Mouse (Mus musculus) embryonic stem cell, embryonic (primary cell): ENCODE results near the gene Gkn3.

Experiments
- CTCF ChIA-PET, 4 experiments: fragments of 300-600 bp in 2 of 4; fragments of 350-600 bp in 2 of 4; sonication (Branson Sonifier 250); formaldehyde crosslinking; loops; one replicate each; lab custom pipeline; 2022; ENCODE audit warnings: inconsistent platforms in 2 of 4; lab: Charles Lee
- POLR2A ChIA-PET, 4 experiments: fragments of 300-600 bp in 2 of 4; fragments of 350-600 bp in 2 of 4; sonication (Branson Sonifier 250); formaldehyde crosslinking; loops; one replicate each; lab custom pipeline; 2022; ENCODE audit warnings: antibody characterized with exemption in 4 of 4, inconsistent platforms in 1 of 4; lab: Charles Lee

The Gkn3 gene

DNA sequence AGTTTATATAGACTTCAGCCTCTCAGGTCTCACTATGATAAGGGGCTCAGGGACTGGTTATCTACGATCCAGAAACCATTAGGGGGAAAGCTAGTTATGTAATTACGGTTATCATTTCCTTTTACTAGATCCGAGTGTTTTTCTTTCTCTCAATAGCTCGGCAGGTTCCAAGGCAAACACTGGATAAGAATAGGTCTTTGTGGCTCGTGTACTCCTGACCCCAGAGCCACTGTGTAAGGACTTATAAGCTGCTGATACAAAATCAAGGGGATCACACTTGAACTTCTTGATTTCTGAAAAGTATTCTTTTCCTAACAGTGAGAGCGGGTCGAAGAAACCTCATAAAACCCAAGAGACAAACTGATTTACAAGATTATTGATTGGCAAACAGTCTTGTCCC is at the start of gene Gkn3:
Gkn3 (minus strand) TSS at position 59 of the 400 bp plus-strand sequence.
- ChIA-PET CTCF (interaction anchor here in 2 of 4 experiments (1.4 to 2.2 kb wide), 2 partner anchors 288 kb away, joined by 4 to 7 read pairs; no protein-coding TSS in a partner anchor), POLR2A (interaction anchor here in 1 of 4 experiments (1.2 kb wide), 1 partner anchor 24 kb away, joined by 3 read pairs; no protein-coding TSS in a partner anchor)

DNA sequence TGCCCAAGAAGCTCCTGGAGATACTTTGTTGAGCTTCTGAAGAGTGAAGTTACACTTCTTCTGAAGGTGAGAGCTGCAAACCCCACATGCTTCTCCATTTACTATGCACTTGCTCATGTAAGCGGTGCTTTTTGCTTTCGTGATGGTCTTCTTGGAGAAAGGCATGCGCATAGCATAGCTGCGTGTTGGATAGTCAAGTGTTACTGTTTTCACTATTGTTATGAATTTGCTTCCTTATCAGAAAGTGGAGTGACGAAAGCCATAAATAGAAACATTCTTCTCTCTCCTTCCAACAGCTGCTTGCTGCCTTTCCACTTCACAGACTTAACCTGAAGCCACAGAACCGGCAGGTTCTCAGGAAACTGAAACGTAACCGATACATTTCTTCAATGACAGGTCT is 48.0 kb upstream of the Gkn3 start:
- ChIA-PET CTCF (interaction anchor here in 2 of 4 experiments (0.5 to 1.8 kb wide), 4 partner anchors 14 to 315 kb away, joined by 3 to 6 read pairs (median 4); no protein-coding TSS in a partner anchor), POLR2A (interaction anchor here in 2 of 4 experiments (0.6 to 0.8 kb wide), 3 partner anchors 10 to 96 kb away, joined by 3 to 5 read pairs (median 4); no protein-coding TSS in a partner anchor)

DNA sequence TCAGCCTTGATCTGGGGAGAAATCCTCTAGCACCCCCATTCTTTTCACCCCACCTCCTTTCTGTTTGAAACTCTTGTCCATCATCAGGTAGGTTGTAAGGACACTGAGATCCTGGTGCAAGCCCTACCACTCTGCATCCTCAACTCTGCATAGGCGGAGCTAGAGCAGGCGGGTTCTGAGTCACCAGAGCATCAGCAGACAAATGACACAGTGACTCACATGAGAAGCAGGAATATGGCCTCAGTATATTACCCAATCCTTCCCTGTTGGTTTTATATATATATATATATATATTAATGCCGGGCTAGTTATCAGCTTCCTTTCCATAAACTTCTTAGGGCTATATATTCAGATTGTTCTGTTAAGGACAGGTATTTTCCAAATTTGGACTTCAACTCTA is 47.1 kb upstream of the Gkn3 start:
- POLR2A ChIA-PET: no interaction called here
- CTCF ChIA-PET: interaction anchor here in 2 of 4 experiments (1.3 to 1.8 kb wide), 2 partner anchors 15 to 30 kb away, joined by 3 to 6 read pairs; no protein-coding TSS in a partner anchor

DNA sequence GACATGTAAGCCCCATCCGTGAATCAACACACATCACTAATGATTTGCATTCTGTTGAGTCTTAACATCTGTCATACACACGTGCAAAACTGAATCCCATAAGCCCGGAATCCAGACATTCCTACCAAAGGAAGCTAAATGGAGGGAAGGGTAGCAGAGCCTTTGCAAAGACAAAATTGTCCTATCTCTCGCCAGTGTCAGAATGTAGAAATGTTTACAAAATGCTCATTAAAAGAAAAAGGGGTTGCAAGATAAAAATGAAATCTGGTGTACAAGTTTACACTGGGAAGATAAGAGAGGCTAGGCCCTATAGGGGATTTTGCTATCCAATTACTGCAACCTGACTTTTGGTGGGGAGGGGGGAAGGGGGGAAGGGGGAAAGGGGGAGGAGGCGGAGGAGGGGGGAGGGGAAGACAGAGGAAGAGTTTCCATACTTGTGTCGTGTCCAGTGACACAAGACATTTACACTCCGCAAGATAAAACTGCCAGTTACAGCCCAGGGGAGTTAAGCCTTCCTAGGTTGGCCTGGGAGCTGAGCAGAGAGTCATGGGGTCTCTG is 39.8 kb upstream of the Gkn3 start, which contains the start of gene Bmp10:
Bmp10 (plus strand) TSS at position 508 of the 558 bp plus-strand sequence.
- POLR2A ChIA-PET: no interaction called here
- CTCF ChIA-PET: no interaction called here

DNA sequence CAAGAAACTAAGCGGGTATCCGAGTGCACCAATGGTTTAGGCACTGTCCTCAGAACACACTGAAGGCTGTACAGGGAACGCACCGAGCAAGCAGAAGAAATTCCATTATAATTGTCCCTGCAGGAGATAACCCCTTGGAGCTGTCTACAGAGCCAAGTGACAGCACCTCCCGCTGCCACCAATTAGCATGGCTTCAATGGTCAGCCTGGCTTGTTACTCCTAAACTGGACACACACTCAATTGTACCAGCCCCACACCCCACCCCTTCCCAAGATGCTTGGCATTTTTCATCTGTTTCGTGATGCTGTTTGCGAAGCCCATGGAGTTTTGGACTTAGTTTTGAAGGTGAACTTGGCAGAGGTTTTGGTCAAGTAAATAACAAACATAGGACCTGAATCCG is 38.9 kb upstream of the Gkn3 start:
- CTCF ChIA-PET: interaction anchor here in 2 of 4 experiments (1.1 to 1.8 kb wide), 2 partner anchors 23 to 39 kb away, joined by 3 to 5 read pairs; no protein-coding TSS in a partner anchor
- POLR2A ChIA-PET: no interaction called here

DNA sequence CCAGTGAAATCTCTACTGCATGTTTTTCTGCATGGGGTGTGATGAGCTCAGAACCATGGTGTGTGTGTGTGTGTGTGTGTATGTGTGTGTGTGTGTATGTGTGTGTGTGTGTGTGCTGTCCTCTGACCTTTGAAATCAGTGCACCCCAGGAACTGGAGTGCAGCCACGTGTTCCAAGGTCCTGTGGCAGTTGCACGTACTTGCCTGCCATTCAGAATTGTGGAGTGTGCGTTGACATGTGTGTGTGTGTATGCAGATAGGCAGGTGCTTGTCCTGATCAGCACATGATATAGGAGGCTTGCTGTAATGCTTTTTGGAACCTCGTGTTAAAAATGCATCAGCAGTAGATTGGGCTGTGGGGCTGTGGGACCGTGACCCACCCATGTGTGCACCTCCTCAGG is 38.2 kb upstream of the Gkn3 start:
- ChIA-PET CTCF (interaction anchor here (0.5 to 1.8 kb wide), 5 partner anchors 24 to 871 kb away, joined by 3 to 5 read pairs (median 3); no protein-coding TSS in a partner anchor), POLR2A (interaction anchor here in 1 of 4 experiments (0.6 kb wide), 1 partner anchor 85 kb away, joined by 3 read pairs; no protein-coding TSS in a partner anchor)

DNA sequence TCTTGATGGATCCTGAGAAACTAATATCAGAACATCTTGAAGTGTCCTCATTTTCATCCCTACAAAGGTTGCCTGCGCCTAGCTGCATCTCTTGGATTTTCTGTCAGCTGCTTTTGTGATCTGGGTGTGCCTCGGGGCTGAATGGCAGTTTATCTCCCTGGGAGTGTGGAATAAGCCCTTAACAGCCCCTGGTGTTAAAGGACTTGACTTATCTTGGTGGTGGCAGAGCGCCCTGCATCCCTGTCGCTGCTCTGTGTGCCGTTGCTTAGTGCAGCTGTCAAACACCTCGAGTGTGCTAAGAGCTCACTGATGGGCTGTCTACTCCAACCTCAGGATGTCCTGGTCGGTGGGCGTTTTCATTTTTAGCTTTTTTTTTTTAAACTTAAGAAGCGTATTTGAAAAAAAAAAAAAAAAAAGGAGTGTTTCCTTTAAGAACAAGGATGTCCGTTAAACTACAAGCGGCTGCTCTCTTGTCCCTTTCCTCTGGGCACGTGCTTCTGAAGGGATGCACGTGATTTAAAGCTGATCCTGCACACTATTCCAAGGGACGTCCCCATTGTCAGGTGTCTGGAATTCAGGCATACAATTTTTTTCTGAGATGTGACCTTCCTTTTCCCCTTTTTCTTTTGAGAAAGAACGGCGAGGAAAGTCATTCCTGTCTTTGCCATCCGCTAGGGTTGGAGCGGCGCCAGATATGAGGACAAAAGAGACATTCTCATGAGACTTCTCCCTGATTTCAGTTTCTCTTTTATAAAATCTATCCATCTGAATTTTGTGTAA is 35.5 kb upstream of the Gkn3 start:
- ChIA-PET POLR2A (interaction anchor here in 3 of 4 experiments (0.7 to 1.3 kb wide), 4 partner anchors 42 to 308 kb away, joined by 3 to 7 read pairs (median 4); no protein-coding TSS in a partner anchor), CTCF (interaction anchor here in 2 of 4 experiments (0.6 to 0.8 kb wide), 3 partner anchors 15 to 245 kb away, joined by 3 to 4 read pairs (median 3); no protein-coding TSS in a partner anchor)

DNA sequence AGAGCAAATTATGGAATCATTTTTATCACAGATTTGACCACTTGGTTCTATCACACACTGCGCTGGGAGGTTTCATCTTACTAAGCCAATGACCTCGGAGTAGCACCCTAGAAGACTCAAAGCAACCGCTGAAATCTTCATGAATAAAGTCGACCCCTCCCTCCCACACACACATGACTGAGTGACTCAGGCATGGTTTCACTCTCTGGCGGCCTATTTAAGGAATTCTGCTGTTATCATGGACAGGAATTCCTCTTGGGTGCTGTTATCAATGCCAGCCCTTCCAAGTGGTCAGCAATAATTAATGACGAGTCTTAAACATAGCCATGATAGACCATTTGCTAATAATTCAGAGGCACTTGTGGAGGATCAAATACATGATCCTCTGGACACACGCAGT is 33.6 kb upstream of the Gkn3 start:
- POLR2A ChIA-PET: no interaction called here
- CTCF ChIA-PET: no interaction called here

DNA sequence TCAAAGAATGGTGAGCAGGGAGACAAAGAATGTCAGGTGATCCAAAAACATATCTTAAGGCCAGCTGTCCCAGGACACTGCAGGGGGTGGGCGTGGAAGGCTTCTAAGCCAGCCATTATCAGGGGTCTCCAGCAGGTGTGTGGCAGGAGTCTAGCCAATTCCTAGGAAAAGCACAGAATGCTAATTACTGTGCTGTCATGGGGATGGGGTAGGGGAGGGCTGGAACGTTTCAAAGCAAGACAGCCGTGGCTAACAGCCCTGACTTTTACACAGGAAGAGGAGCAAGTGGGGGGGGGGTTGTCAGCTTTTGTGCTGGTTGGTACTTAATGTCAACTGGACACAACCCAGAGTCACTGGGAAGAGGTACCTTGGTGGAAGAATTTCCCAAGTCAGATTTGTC is 23.3 kb upstream of the Gkn3 start:
- ChIA-PET POLR2A (interaction anchor here in 1 of 4 experiments (0.7 kb wide), 1 partner anchor 412 kb away, joined by 12 read pairs; no protein-coding TSS in a partner anchor), CTCF (interaction anchor here in 1 of 4 experiments (0.7 kb wide), 1 partner anchor 25 kb away, joined by 4 read pairs; no protein-coding TSS in a partner anchor)

DNA sequence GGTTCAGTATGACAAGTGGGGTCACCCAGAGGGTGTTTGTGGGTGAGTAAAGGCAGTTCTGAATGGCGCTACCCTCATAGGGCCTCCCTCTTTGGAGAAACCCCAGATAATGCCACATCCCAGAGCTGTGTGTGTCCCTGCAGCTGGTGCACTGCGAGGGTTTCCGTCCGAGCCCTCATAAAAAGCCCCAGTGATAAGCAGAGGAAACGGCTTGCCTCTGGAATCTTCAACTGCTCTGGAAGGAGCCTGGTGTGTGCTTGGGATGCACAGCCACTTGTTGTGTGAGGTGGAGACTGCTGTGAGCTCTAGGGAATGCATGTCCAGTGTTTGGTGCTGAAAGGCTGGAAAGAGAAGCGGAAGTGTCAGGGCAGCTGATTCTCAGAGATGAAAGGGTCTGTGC is 12.7 kb upstream of the Gkn3 start:
- ChIA-PET CTCF (interaction anchor here in 1 of 4 experiments (1.9 kb wide), 1 partner anchor 8 kb away, joined by 7 read pairs; no protein-coding TSS in a partner anchor), POLR2A (interaction anchor here in 1 of 4 experiments (1.0 kb wide), 1 partner anchor 12 kb away, joined by 3 read pairs; no protein-coding TSS in a partner anchor)

DNA sequence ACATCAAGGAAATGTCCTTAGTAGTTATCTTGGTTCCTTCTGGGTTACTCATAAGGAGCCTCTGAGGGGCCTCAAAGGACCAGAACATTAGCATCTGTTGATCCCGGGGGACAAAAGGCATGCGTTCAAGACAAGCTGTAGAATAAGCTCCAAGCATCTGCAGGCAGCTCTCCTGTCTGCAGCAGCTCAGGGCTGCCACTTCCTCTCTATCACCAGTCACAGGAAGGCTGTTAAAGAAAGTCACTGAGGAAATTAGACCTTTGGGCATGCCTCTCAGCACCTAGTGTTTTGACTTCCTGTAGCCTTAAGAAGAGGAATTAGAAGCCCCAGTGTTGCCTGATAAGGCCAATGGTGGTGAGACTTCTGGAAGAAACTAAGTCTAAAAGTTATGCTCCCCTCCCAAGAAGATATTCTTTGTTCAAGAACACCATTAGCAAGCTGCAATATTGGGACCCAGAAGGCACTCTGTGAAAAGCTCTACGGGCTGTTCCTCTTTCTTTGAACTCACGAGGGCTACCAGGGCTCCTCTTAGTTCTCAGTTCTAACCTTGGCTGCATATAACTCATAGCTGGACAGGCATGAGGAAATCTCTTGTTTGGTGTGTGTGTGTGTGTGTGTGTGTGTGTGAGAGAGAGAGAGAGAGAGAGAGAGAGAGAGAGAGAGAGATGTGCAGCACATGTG is 11.3 kb upstream of the Gkn3 start:
- ChIA-PET CTCF (interaction anchor here (0.6 to 1.9 kb wide), 15 partner anchors 10 to 673 kb away, joined by 3 to 11 read pairs (median 3); no protein-coding TSS in a partner anchor), POLR2A (no interaction called here)

DNA sequence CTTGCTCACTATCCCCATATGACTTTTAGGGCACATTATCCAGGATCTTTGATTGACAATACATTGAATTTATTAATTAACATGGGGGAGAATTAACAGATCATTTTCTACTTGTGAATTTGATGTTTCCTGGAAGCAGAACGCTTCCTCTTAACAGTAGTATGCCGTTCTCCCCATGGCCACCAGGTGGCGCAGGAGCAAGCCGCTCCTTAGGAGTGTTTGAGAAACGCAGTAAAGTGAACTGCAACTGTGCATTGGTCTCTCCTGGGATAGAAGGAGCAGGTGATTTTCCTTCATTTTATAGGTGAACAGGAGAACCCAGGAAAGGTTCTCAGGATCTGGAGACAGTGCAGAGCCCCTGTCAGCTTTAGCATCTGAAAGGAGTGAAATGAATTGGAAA is 10.4 kb upstream of the Gkn3 start:
- POLR2A ChIA-PET: no interaction called here
- CTCF ChIA-PET: interaction anchor here (0.7 to 1.6 kb wide), 13 partner anchors 10 to 1748 kb away, joined by 3 to 11 read pairs (median 4); no protein-coding TSS in a partner anchor

DNA sequence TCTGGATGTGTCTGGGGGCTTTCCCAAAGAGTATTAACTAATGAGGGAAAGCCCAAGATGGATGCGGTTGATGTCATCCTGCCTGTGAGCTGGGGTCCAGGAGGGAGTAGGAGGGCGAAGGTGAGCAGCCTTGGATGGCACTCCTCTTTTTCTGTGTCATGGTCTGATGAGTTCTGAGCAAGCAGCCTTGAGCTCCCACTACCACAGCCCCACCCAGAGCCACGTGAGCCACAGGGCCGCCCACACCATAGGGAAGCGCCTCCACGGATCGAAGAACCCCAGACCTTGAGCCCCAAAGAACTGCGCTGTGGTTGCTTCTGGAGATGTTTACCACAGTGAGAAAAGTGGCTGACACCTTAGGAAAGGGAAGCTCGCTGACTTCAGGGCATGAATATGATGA is 6.0 kb upstream of the Gkn3 start:
- ChIA-PET CTCF (interaction anchor here in 3 of 4 experiments (0.7 to 1.9 kb wide), 6 partner anchors 11 to 294 kb away, joined by 3 to 9 read pairs (median 4); partner anchors contain the start of gene Antxr1 (in 1 of the 3)), POLR2A (interaction anchor here in 2 of 4 experiments (0.6 to 1.3 kb wide), 7 partner anchors 10 to 495 kb away, joined by 3 to 5 read pairs (median 4); partner anchors contain the start of gene Aplf (in 1 of the 2))

DNA sequence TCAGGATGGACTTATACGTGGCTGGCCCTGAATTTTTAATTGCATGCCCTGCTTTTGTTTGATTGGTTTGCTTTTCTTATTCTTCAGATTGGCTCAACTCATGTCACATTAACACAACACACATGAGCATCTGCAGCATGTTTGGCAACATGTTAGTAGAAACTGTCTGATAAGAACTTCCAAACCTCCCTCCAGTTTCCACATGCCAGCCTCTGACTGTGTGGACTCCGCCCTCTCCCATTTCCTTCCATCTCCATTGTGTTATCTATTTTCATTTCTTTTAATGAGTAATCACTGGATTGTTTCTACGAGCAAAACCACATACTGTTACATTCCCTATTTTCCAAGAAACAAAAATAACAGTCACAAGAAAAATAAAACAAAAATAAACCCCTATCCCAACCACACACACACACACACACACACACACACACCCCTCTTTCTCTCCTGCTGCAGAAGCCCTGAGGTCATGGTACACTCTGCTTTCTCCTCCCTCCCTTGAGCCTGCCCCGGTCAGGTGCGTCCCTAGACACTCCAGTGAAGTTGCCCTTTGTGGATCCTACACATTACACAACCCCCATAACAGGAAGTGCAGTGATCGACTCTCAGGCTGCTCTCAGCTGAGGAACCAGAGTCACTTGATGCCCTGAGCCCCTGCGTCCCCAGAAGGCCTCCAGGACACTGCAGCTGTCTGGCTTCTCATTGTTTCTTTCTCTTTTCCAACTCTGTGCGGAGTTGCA is 4.9 kb upstream of the Gkn3 start:
- CTCF ChIA-PET: interaction anchor here in 1 of 4 experiments (1.7 kb wide), 1 partner anchor 10 kb away, joined by 4 read pairs; no protein-coding TSS in a partner anchor
- POLR2A ChIA-PET: no interaction called here

DNA sequence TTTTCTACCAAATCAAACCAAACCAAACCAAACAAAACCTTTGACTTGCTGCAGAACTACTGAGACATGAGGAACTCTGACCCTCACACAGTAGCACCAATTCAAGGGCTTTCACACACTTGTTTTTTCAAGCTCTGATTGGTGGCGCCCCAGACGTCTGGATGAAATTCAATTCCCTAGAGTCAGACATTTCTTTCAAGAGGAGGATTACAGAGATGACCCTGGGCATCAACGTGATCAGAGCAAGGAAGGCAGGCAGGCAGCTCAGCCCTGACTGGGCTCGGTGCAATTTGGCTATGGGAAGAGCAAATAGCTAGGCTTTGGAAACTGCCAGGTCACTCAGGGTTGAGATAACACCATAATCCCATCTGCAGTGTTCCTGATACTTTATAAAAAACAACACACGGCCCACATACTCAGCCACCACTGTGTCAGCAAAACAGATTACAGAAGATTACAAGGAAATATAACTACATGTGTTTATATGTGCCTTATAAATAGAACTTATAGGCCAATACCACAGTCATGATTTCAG is 787 bp upstream of the Gkn3 start:
- CTCF ChIA-PET: interaction anchor here in 2 of 4 experiments (1.4 to 2.2 kb wide), 2 partner anchors 288 to 289 kb away, joined by 4 to 6 read pairs; no protein-coding TSS in a partner anchor

DNA sequence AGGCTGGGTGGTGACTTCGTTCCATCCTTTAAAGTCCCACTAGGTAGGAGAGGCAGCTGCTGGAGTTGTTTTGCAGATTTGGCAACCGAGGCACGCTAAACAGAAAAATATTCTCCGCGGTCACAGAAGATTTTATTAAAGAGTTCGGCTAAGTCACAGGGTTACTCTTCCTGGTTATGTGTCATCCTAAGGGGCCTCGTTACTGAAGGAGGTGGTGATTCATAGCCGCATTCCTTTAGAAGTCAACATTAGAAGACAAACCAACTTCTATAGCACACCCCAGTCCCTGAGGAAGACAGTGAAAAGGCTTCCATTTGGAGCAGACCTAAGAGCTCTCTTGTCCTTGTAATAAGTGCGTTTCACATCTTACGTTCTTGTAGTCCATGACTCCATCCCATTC is 2.1 kb downstream of the Gkn3 start:
- ChIA-PET CTCF (interaction anchor here (0.6 to 2.2 kb wide), 4 partner anchors 80 to 361 kb away, joined by 4 to 9 read pairs (median 6); no protein-coding TSS in a partner anchor), POLR2A (interaction anchor here in 1 of 4 experiments (0.8 kb wide), 1 partner anchor 11 kb away, joined by 4 read pairs; no protein-coding TSS in a partner anchor)

More for the DNA sequence above, 787 bp upstream of the Gkn3 start:
- POLR2A ChIA-PET: interaction anchor here in 1 of 4 experiments (0.6 to 1.2 kb wide), 3 partner anchors 12 to 364 kb away, joined by 3 to 4 read pairs (median 3); no protein-coding TSS in a partner anchor
